In genomic region chrX:7645349-7645748, GRCm38 (mm10) we compare ENCODE assay signal across 8 mouse cellular contexts. TPM values are rescaled to one million over a fixed set of nuclear protein-coding genes. Genes with fewer than 3 reads are reported as not detected.
DNase-seq lines count a peak whose midpoint lies in the region; ATAC-seq and TF ChIP-seq lines count a peak whose summit lies in the region.

No protein-coding gene starts in this region.

- H3K9me3 ChIP-seq in midbrain, embryonic 11.5 days (ENCODE audit: control insufficient read depth, low read length): no peaks in the 10 kb centered on the region
- no peaks in the 10 kb centered on the region for H3K9me3 ChIP-seq in midbrain, embryonic 15.5 days
- no peaks in the 10 kb centered on the region for H3K9me3 ChIP-seq in embryonic facial prominence, embryonic 14.5 days (ENCODE audit: control insufficient read depth, low read length)
- H3K9me3 ChIP-seq in kidney, postnatal 0 days (replicated peaks; ENCODE audit: low read length): no peaks in the 10 kb centered on the region
- no peaks in the 10 kb centered on the region for H3K9me3 ChIP-seq in liver, embryonic 11.5 days (ENCODE audit: control insufficient read depth, low read length)

- no peak for ATAC-seq in midbrain, embryonic 11.5 days (ENCODE audit: low FRiP score)
- no peak for ATAC-seq in midbrain, embryonic 15.5 days (replicated peaks)
- no peak for ATAC-seq in embryonic facial prominence, embryonic 14.5 days (ENCODE audit: low read depth)
- ATAC-seq in kidney, postnatal 0 days (replicated peaks; ENCODE audit: low FRiP score, low read depth): no peak
- no peak for ATAC-seq in liver, embryonic 11.5 days (replicated peaks; ENCODE audit: low FRiP score)

- no peak overlapping the region for H3K4me3 ChIP-seq in midbrain, embryonic 11.5 days (ENCODE audit: low read depth, low read length)
- no peak overlapping the region for H3K4me3 ChIP-seq in midbrain, embryonic 15.5 days
- H3K4me3 ChIP-seq in embryonic facial prominence, embryonic 14.5 days (ENCODE audit: low read depth, low read length): no peak overlapping the region
- no peak overlapping the region for H3K4me3 ChIP-seq in kidney, postnatal 0 days (replicated peaks; ENCODE audit: low read depth, low read length)
- no peak overlapping the region for H3K4me3 ChIP-seq in liver, embryonic 11.5 days (ENCODE audit: low read depth, low read length)

- WGBS in midbrain, embryonic 11.5 days: 7% methylated on average over 5 of the region's 5 CpGs
- WGBS in midbrain, embryonic 15.5 days: 12% methylated on average over 5 of the region's 5 CpGs
- WGBS in embryonic facial prominence, embryonic 14.5 days: 22% methylated on average over 5 of the region's 5 CpGs
- 15% methylated on average over 5 of the region's 5 CpGs for WGBS in kidney, postnatal 0 days
- WGBS in liver, embryonic 11.5 days: 11% methylated on average over 5 of the region's 5 CpGs

- TF ChIP-seq CTCF in kidney, postnatal 0 days (IDR thresholded peaks at IDR 0.05; ENCODE audit: low read depth): peak; percentile 75

- no peak overlapping the region for H3K27ac ChIP-seq in midbrain, embryonic 11.5 days (ENCODE audit: low read depth, low read length)
- no peak overlapping the region for H3K27ac ChIP-seq in midbrain, embryonic 15.5 days
- no peak overlapping the region for H3K27ac ChIP-seq in embryonic facial prominence, embryonic 14.5 days (replicated peaks; ENCODE audit: low read depth, low read length)
- no peak overlapping the region for H3K27ac ChIP-seq in kidney, postnatal 0 days
- no peak overlapping the region for H3K27ac ChIP-seq in liver, embryonic 11.5 days (ENCODE audit: low read depth, low read length)

- no peaks in the 10 kb centered on the region for H3K4me1 ChIP-seq in midbrain, embryonic 11.5 days (ENCODE audit: control insufficient read depth, insufficient read depth, low read length)
- peaks cover 13% of the 10 kb centered on the region for H3K4me1 ChIP-seq in midbrain, embryonic 15.5 days
- no peaks in the 10 kb centered on the region for H3K4me1 ChIP-seq in embryonic facial prominence, embryonic 14.5 days (ENCODE audit: control insufficient read depth, insufficient read depth, low read length)
- H3K4me1 ChIP-seq in kidney, postnatal 0 days (replicated peaks; ENCODE audit: insufficient read depth, low read length): no peaks in the 10 kb centered on the region
- no peaks in the 10 kb centered on the region for H3K4me1 ChIP-seq in liver, embryonic 11.5 days (replicated peaks; ENCODE audit: control insufficient read depth, insufficient read depth, low read length)

- H3K4me2 ChIP-seq in midbrain, embryonic 11.5 days: no peak overlapping the region
- no peak overlapping the region for H3K4me2 ChIP-seq in midbrain, embryonic 15.5 days
- no peak overlapping the region for H3K4me2 ChIP-seq in embryonic facial prominence, embryonic 14.5 days (ENCODE audit: low read depth, low read length)
- no peak overlapping the region for H3K4me2 ChIP-seq in kidney, postnatal 0 days (ENCODE audit: low read length)
- H3K4me2 ChIP-seq in liver, embryonic 11.5 days: no peak overlapping the region

- no peak overlapping the region for H3K9ac ChIP-seq in midbrain, embryonic 11.5 days (ENCODE audit: low read length)
- no peak overlapping the region for H3K9ac ChIP-seq in midbrain, embryonic 15.5 days
- no peak overlapping the region for H3K9ac ChIP-seq in embryonic facial prominence, embryonic 14.5 days (ENCODE audit: low read depth, low read length)
- no peak overlapping the region for H3K9ac ChIP-seq in kidney, postnatal 0 days (ENCODE audit: low read depth, low read length)
- no peak overlapping the region for H3K9ac ChIP-seq in liver, embryonic 11.5 days (ENCODE audit: low read depth, low read length)

- H3K27me3 ChIP-seq in midbrain, embryonic 11.5 days (ENCODE audit: control insufficient read depth, insufficient read depth, low read length): no peaks in the 10 kb centered on the region
- H3K27me3 ChIP-seq in midbrain, embryonic 15.5 days (replicated peaks): no peaks in the 10 kb centered on the region
- no peaks in the 10 kb centered on the region for H3K27me3 ChIP-seq in embryonic facial prominence, embryonic 14.5 days (replicated peaks; ENCODE audit: control insufficient read depth, insufficient read depth, low read length)
- no peaks in the 10 kb centered on the region for H3K27me3 ChIP-seq in kidney, postnatal 0 days (ENCODE audit: insufficient read depth, low read length)
- H3K27me3 ChIP-seq in liver, embryonic 11.5 days (replicated peaks; ENCODE audit: control insufficient read depth, insufficient read depth, low read length): no peaks in the 10 kb centered on the region; the same call in 1 of the 2 replicates

- DNase-seq in midbrain, embryonic 11.5 days (ENCODE audit: low spot score, missing footprints): peak; percentile 95
- DNase-seq in adrenal gland, postnatal 25 days: peak; percentile 77
- DNase-seq in embryonic facial prominence, embryonic 14.5 days (ENCODE audit: low spot score): peak; percentile 64
- DNase-seq in kidney, postnatal 0 days (ENCODE audit: low spot score): peak; percentile 77
- DNase-seq in liver, embryonic 11.5 days (ENCODE audit: low spot score): peak; percentile 73
- peak; percentile 82 for DNase-seq in right cerebral cortex, postnatal 14 days
- peak; percentile 59 to 74 for DNase-seq in urinary bladder, postnatal 36 days (ENCODE audit: low spot score in 2 of 2)

- no peaks in the 10 kb centered on the region for H3K36me3 ChIP-seq in midbrain, embryonic 11.5 days (ENCODE audit: control insufficient read depth, insufficient read depth, low read length)
- H3K36me3 ChIP-seq in midbrain, embryonic 15.5 days (replicated peaks): no peaks in the 10 kb centered on the region
- no peaks in the 10 kb centered on the region for H3K36me3 ChIP-seq in embryonic facial prominence, embryonic 14.5 days (ENCODE audit: control insufficient read depth, insufficient read depth, low read length)
- no peaks in the 10 kb centered on the region for H3K36me3 ChIP-seq in kidney, postnatal 0 days (ENCODE audit: insufficient read depth, low read length)
- H3K36me3 ChIP-seq in liver, embryonic 11.5 days (ENCODE audit: control insufficient read depth, insufficient read depth, low read length): no peaks in the 10 kb centered on the region

RNA-seq across cellular contexts. Expression of gene Syp, which starts 7.1 kb away (rescaled TPM):
- polyA plus RNA-seq in midbrain, embryonic 11.5 days (2014; fragmentation: Nextera tagmentation; extraction: Ambion mirVana): 10.3 and 10.9 TPM in 2 replicates
- 176 and 179 TPM in 2 replicates for polyA plus RNA-seq in midbrain, embryonic 15.5 days (2015; fragmentation: Nextera tagmentation; extraction: Ambion mirVana)
- 28.5 and 34.6 TPM in 2 replicates for total RNA-seq in adrenal gland, postnatal 25 days (2021)
- 4.6 and 4.7 TPM in 2 replicates for polyA plus RNA-seq in embryonic facial prominence, embryonic 14.5 days (2014; fragmentation: Nextera tagmentation; extraction: Ambion mirVana)
- 1.3 and 1.4 TPM in 2 replicates for polyA plus RNA-seq in kidney, postnatal 0 days (2015; fragmentation: Nextera tagmentation; extraction: Ambion mirVana)
- 0.69 and 0.95 TPM in 2 replicates for polyA plus RNA-seq in liver, embryonic 11.5 days (2014; fragmentation: Nextera tagmentation; extraction: Ambion mirVana)

RNA-seq across cellular contexts. Expression of gene Prickle3, which starts 11.7 kb away (rescaled TPM):
- polyA plus RNA-seq in midbrain, embryonic 11.5 days (2014; fragmentation: Nextera tagmentation; extraction: Ambion mirVana): 1.1 and 2.2 TPM in 2 replicates
- polyA plus RNA-seq in midbrain, embryonic 15.5 days (2015; fragmentation: Nextera tagmentation; extraction: Ambion mirVana): 1.6 and 1.7 TPM in 2 replicates
- total RNA-seq in adrenal gland, postnatal 25 days (2021): 17.9 and 20.0 TPM in 2 replicates
- 7.5 and 8.3 TPM in 2 replicates for polyA plus RNA-seq in embryonic facial prominence, embryonic 14.5 days (2014; fragmentation: Nextera tagmentation; extraction: Ambion mirVana)
- polyA plus RNA-seq in kidney, postnatal 0 days (2015; fragmentation: Nextera tagmentation; extraction: Ambion mirVana): 9.5 and 9.7 TPM in 2 replicates
- polyA plus RNA-seq in liver, embryonic 11.5 days (2014; fragmentation: Nextera tagmentation; extraction: Ambion mirVana): 2.7 and 4.0 TPM in 2 replicates

RNA-seq across cellular contexts. Expression of gene Plp2, which starts 25.8 kb away (rescaled TPM):
- polyA plus RNA-seq in midbrain, embryonic 11.5 days (2014; fragmentation: Nextera tagmentation; extraction: Ambion mirVana): 36.3 and 36.9 TPM in 2 replicates
- polyA plus RNA-seq in midbrain, embryonic 15.5 days (2015; fragmentation: Nextera tagmentation; extraction: Ambion mirVana): 17.5 and 19.7 TPM in 2 replicates
- 62.4 and 70.9 TPM in 2 replicates for total RNA-seq in adrenal gland, postnatal 25 days (2021)
- 199 and 201 TPM in 2 replicates for polyA plus RNA-seq in embryonic facial prominence, embryonic 14.5 days (2014; fragmentation: Nextera tagmentation; extraction: Ambion mirVana)
- polyA plus RNA-seq in kidney, postnatal 0 days (2015; fragmentation: Nextera tagmentation; extraction: Ambion mirVana): 142 and 153 TPM in 2 replicates
- 78.2 and 79.5 TPM in 2 replicates for polyA plus RNA-seq in liver, embryonic 11.5 days (2014; fragmentation: Nextera tagmentation; extraction: Ambion mirVana)

RNA-seq across cellular contexts. Expression of gene Magix, which starts 35.7 kb away (rescaled TPM):
- polyA plus RNA-seq in midbrain, embryonic 11.5 days (2014; fragmentation: Nextera tagmentation; extraction: Ambion mirVana): not detected in 2 replicates
- polyA plus RNA-seq in midbrain, embryonic 15.5 days (2015; fragmentation: Nextera tagmentation; extraction: Ambion mirVana): 0.09 TPM in 1 of 2 replicates, not detected in the other
- total RNA-seq in adrenal gland, postnatal 25 days (2021): 0.52 and 0.86 TPM in 2 replicates
- 0.50 and 0.59 TPM in 2 replicates for polyA plus RNA-seq in embryonic facial prominence, embryonic 14.5 days (2014; fragmentation: Nextera tagmentation; extraction: Ambion mirVana)
- 1.5 and 2.3 TPM in 2 replicates for polyA plus RNA-seq in kidney, postnatal 0 days (2015; fragmentation: Nextera tagmentation; extraction: Ambion mirVana)
- 0.06 TPM in 1 of 2 replicates, not detected in the other for polyA plus RNA-seq in liver, embryonic 11.5 days (2014; fragmentation: Nextera tagmentation; extraction: Ambion mirVana)

RNA-seq across cellular contexts. Expression of gene Cacna1f, which starts 38.5 kb away (rescaled TPM):
- 0.06 TPM in 1 of 2 replicates, not detected in the other for polyA plus RNA-seq in midbrain, embryonic 11.5 days (2014; fragmentation: Nextera tagmentation; extraction: Ambion mirVana)
- 0.13 and 0.27 TPM in 2 replicates for polyA plus RNA-seq in midbrain, embryonic 15.5 days (2015; fragmentation: Nextera tagmentation; extraction: Ambion mirVana)
- not detected in 2 replicates for total RNA-seq in adrenal gland, postnatal 25 days (2021)
- 0.04 and 0.08 TPM in 2 replicates for polyA plus RNA-seq in embryonic facial prominence, embryonic 14.5 days (2014; fragmentation: Nextera tagmentation; extraction: Ambion mirVana)
- polyA plus RNA-seq in kidney, postnatal 0 days (2015; fragmentation: Nextera tagmentation; extraction: Ambion mirVana): 0.04 TPM in 1 of 2 replicates, not detected in the other
- polyA plus RNA-seq in liver, embryonic 11.5 days (2014; fragmentation: Nextera tagmentation; extraction: Ambion mirVana): 0.03 and 0.08 TPM in 2 replicates

Comparison
In these comparisons a context has a peak if more than half of its experiments do, and no peak if none do; other contexts are left out.
1. RNA of gene Syp, which starts 7.1 kb away (polyA plus RNA-seq): 176 to 179 TPM in midbrain, embryonic 15.5 days; 10.3 to 10.9 TPM in midbrain, embryonic 11.5 days, 4.6 to 4.7 TPM in embryonic facial prominence, embryonic 14.5 days, 1.3 to 1.4 TPM in kidney, postnatal 0 days and 0.69 to 0.95 TPM in liver, embryonic 11.5 days; every median in the first group is over 10 times any median in the second.
2. Peak in every context shown above with its lines, with median percentiles within 50 percentile points of each other: DNase-seq.